Mouse (Mus musculus) adrenal gland, adult 8-10 months (tissue): Measurements from ENCODE around the gene Fabp1. TPM values are rescaled to one million over a fixed set of nuclear protein-coding genes. Genes with fewer than 3 reads are reported as not detected.

Experiments used
- DNase-seq: peaks from one replicate; pipeline ENCODE4 v3.0.0; 2022
- total RNA-seq, 4 experiments: library from RNA; stranded (reverse); gene quantifications; 2 replicates each; pipeline ENCODE4 v1.2.4; 2022

Fabp1 gene
- total RNA-seq, 4 experiments from 2014 or later, result 1.2 TPM; not detected in 3

- no peak for DNase-seq
Measured at GRCm38 (mm10) chr6:71212471-71212870, 12.8 kb downstream of the Fabp1 start.

- DNase-seq, result no peak
Measured at GRCm38 (mm10) chr6:71221501-71221900, 21.9 kb downstream of the Fabp1 start.

GRCm38 (mm10) chr6:71224184-71224943, 24.7 kb downstream of the Fabp1 start:
- DNase-seq, result no peak

- DNase-seq, result no peak
Measured at GRCm38 (mm10) chr6:71226544-71226943, 26.9 kb downstream of the Fabp1 start.

GRCm38 (mm10) chr6:71227157-71227770, 27.6 kb downstream of the Fabp1 start:
- DNase-seq, result no peak

- no peak for DNase-seq
Measured at GRCm38 (mm10) chr6:71235121-71235520, 35.5 kb downstream of the Fabp1 start.

- no peak for DNase-seq
Measured at GRCm38 (mm10) chr6:71235944-71236343, 36.3 kb downstream of the Fabp1 start.

GRCm38 (mm10) chr6:71236506-71236905, 36.9 kb downstream of the Fabp1 start:
- no peak for DNase-seq

- DNase-seq, result no peak
Measured at GRCm38 (mm10) chr6:71237031-71237431, 37.4 kb downstream of the Fabp1 start.

- DNase-seq, result no peak
Measured at GRCm38 (mm10) chr6:71239069-71239750, 39.6 kb downstream of the Fabp1 start.

GRCm38 (mm10) chr6:71240831-71241230, 41.2 kb downstream of the Fabp1 start:
- no peak for DNase-seq

GRCm38 (mm10) chr6:71242811-71243210, 43.2 kb downstream of the Fabp1 start:
- DNase-seq, result no peak

- DNase-seq, result no peak
Measured at GRCm38 (mm10) chr6:71243258-71243657, 43.6 kb downstream of the Fabp1 start.

- no peak for DNase-seq
Measured at GRCm38 (mm10) chr6:71248420-71248819, 48.8 kb downstream of the Fabp1 start.

- DNase-seq, result no peak
Measured at GRCm38 (mm10) chr6:71249615-71250014, 50.0 kb downstream of the Fabp1 start.

- DNase-seq, result no peak
Measured at GRCm38 (mm10) chr6:71250951-71251350, 51.3 kb downstream of the Fabp1 start.

- DNase-seq, result no peak
Measured at GRCm38 (mm10) chr6:71254456-71254855, 54.8 kb downstream of the Fabp1 start.

Other genes with a start within 250 kb of the Fabp1 start
- gene Foxi3, start 243.3 kb upstream of the Fabp1 start, total RNA-seq, result not detected
- 10 to 100 TPM; 19.0 to 36.9 (median 27.6) TPM for gene Thnsl2, start 55.4 kb upstream of the Fabp1 start, total RNA-seq
- gene Krcc1, start 71.8 kb downstream of the Fabp1 start, total RNA-seq, result 10 to 100 TPM; 57.0 to 69.2 (median 65.6) TPM
- gene Smyd1, start 122.4 kb downstream of the Fabp1 start, total RNA-seq, result under 1 TPM in 3 of 4 experiments, not detected in 1; 0.13 to 0.23 (median 0.21) TPM
- under 1 TPM in 3 of 4 experiments, not detected in 1; 0.31 to 0.32 (median 0.31) TPM for gene Cd8b1, start 123.0 kb downstream of the Fabp1 start, total RNA-seq
- gene Cd8a, start 173.6 kb downstream of the Fabp1 start, total RNA-seq, result 1 to 10 TPM in 2 of 4 experiments, under 1 TPM in 2; 0.17 to 1.2 (median 0.61) TPM
- gene Rmnd5a, start 240.8 kb downstream of the Fabp1 start, total RNA-seq, result 10 to 100 TPM; 76.1 to 96.7 (median 85.5) TPM